Mouse (Mus musculus) kidney, adult 11 months (tissue): ENCODE results near the gene Zfp324.
A peak's percentile ranks its signal among the peaks of the same experiment; 100 is the strongest.
"Not testable (repeated sequence)": the region's sequence is repeated elsewhere in the genome, so short reads cannot be mapped to it uniquely, and the experiment has no call there.

Experiments
- DNase-seq: peaks from one replicate; pipeline ENCODE4 v3.0.0; 2022

Zfp324 gene

GRCm38 (mm10) chr7:12965678-12966091 is at the start of gene Zfp324:
Gene Zfp324, plus strand, starts transcription at chr7:12965838.
- DNase-seq, result peak; percentile 92

GRCm38 (mm10) chr7:12920495-12920894 is 45.1 kb upstream of the Zfp324 start:
- DNase-seq, result not testable (repeated sequence)

GRCm38 (mm10) chr7:12921318-12921704 is 44.3 kb upstream of the Zfp324 start:
- DNase-seq, result no peak

GRCm38 (mm10) chr7:12921705-12922465 is 43.8 kb upstream of the Zfp324 start, which contains the start of gene Rps5:
Gene Rps5, plus strand, starts transcription at chr7:12922290.
- DNase-seq, result peak; percentile 99

- no peak for DNase-seq
These were observed 42.9 kb upstream of the Zfp324 start for GRCm38 (mm10) chr7:12922729-12923128.

GRCm38 (mm10) chr7:12926316-12926715 is 39.3 kb upstream of the Zfp324 start:
- no peak for DNase-seq

- peak; percentile 62 for DNase-seq
These were observed 38.4 kb upstream of the Zfp324 start, which contains the start of gene Rnf225 for GRCm38 (mm10) chr7:12927191-12927680. Gene Rnf225, plus strand, starts transcription at chr7:12927416.

GRCm38 (mm10) chr7:12927693-12928589 is 37.7 kb upstream of the Zfp324 start:
- no peak for DNase-seq

- no peak for DNase-seq
These were observed 32.0 kb upstream of the Zfp324 start for GRCm38 (mm10) chr7:12933615-12934140.

GRCm38 (mm10) chr7:12934808-12935207 is 30.8 kb upstream of the Zfp324 start:
- DNase-seq, result no peak

GRCm38 (mm10) chr7:12937254-12937803 is 28.3 kb upstream of the Zfp324 start:
- DNase-seq, result not testable (repeated sequence)

- no peak for DNase-seq
These were observed 25.0 kb upstream of the Zfp324 start for GRCm38 (mm10) chr7:12940599-12940998.

GRCm38 (mm10) chr7:12943488-12943887 is 22.1 kb upstream of the Zfp324 start:
- DNase-seq, result no peak

GRCm38 (mm10) chr7:12949032-12949871 is 16.4 kb upstream of the Zfp324 start:
- peak; percentile 98 for DNase-seq

- DNase-seq, result no peak
These were observed 15.8 kb upstream of the Zfp324 start for GRCm38 (mm10) chr7:12949872-12950229.

GRCm38 (mm10) chr7:12954896-12955295 is 10.7 kb upstream of the Zfp324 start:
- no peak for DNase-seq

GRCm38 (mm10) chr7:12957511-12957910 is 8.1 kb upstream of the Zfp324 start:
- no peak for DNase-seq

GRCm38 (mm10) chr7:12958948-12959347 is 6.7 kb upstream of the Zfp324 start:
- DNase-seq, result no peak

- no peak for DNase-seq
These were observed 5.9 kb upstream of the Zfp324 start for GRCm38 (mm10) chr7:12959718-12960117.

GRCm38 (mm10) chr7:12961511-12962141 is 4.0 kb upstream of the Zfp324 start:
- DNase-seq, result peak; percentile 48

GRCm38 (mm10) chr7:12966104-12966845 is 637 bp downstream of the Zfp324 start:
- DNase-seq, result peak; percentile 64
